Mouse (Mus musculus): ENCODE measurements at regions not wholly inside any gene's neighbourhood (a gene's known extent, or its start where the extent isn't known, plus 50 kb on each side); places are given as distances from the start of the nearest gene placed in this dataset.
"Not testable (repeated sequence)": the region's sequence is repeated elsewhere in the genome, so short reads cannot be mapped to it uniquely, and the experiment has no call there.

GRCm38 (mm10) chr4:89527326-89527725 lies 151.9 kb upstream of the Dmrta1 start:
- Histone ChIP-seq H3K9ac (ENCODE audit: low read depth, low read length) (no peak overlapping the region), H3K4me2 (ENCODE audit: low read depth, low read length) (no peak overlapping the region), H3K27me3 (replicated peaks; ENCODE audit: control insufficient read depth, insufficient read depth, low read length) (peaks cover 16% of the 10 kb centered on the region), H3K4me1 (ENCODE audit: control insufficient read depth, insufficient read depth, low read length) (no peaks in the 10 kb centered on the region), H3K27ac (ENCODE audit: low read length) (no peak overlapping the region), H3K4me3 (ENCODE audit: low read length) (no peak overlapping the region), H3K36me3 (ENCODE audit: control insufficient read depth, insufficient read depth, low read length) (no peaks in the 10 kb centered on the region), H3K9me3 (ENCODE audit: control insufficient read depth, low read length) (no peaks in the 10 kb centered on the region)
- no peak for ATAC-seq
- 72% methylated on average over 7 of the region's 7 CpGs for WGBS

DNA sequence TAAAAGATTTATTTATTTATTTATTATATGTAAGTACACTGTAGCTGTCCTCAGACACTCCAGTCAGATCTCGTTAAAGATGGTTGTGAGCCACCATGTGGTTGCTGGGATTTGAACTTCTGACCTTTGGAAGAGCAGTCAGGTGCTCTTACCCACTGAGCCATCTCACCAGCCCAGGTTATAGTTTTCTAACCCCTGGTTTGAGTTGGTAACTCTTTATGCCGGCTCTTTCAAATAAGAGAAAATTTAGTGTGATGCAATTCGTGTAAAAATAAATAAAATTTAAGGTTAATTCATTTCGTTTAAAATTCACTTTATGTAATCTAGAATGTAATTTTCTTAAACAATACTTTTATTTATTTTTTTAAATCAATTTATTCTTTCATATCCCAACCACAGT lies 153.7 kb upstream of the Dmrta1 start:
- not testable (repeated sequence) for H3K9me3 ChIP-seq (ENCODE audit: control insufficient read depth, low read length); H3K4me2 ChIP-seq (ENCODE audit: low read depth, low read length); H3K4me3 ChIP-seq (ENCODE audit: low read length); ATAC-seq; H3K4me1 ChIP-seq (ENCODE audit: control insufficient read depth, insufficient read depth, low read length); H3K9ac ChIP-seq (ENCODE audit: low read depth, low read length); H3K27ac ChIP-seq (ENCODE audit: low read length); H3K36me3 ChIP-seq (ENCODE audit: control insufficient read depth, insufficient read depth, low read length)
- H3K27me3 ChIP-seq (replicated peaks; ENCODE audit: control insufficient read depth, insufficient read depth, low read length) = peaks cover 19% of the 10 kb centered on the region
- 61% methylated on average over 4 of the region's 4 CpGs for WGBS

DNA sequence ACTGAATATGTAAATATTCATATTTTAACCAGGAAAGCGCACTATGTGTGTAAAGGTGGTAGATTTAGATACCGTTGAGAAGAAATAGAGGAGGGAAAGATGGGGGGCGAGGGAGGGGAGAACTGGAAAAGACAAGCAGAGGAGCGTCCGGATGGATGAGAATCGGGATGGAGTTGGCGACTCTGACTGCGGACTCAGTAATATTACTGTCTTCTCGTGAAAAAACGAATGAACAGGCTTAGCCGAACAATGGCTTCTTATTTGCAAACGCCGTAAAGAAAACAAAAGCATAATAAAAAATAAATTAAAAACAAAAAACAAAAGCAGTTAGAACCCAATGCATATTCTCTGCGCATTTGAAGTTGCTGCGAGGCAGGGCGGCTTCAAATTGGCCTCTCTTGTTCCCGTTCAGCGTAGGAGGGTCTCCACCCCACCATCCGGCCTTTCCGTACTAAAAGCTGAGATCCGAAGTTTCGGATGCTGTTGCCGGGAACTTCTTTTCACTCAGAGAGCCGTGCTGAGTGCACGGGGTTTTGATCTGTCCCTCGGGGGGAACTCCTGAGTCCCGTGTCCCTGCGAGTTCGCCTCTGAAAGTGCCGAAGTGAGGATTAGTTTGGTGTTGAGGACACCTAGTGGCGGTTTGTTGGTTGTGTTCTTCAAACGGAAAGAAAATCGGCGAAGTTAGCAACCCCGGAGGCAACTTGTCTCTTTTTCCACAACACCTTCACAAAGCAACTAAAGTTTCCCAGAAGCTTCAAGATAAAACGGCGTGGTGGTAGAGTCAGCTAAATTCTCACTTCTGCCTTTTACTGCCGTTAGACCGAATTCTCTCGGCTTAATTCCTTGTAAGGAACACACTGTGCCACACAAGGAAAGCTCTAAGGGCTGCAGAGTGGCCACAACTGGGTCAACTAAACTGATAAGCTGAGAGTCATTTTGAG lies 154.7 kb upstream of the Dmrta1 start:
- Histone ChIP-seq H3K4me3 (ENCODE audit: low read length) (peak overlapping the region; percentile 54), H3K4me1 (ENCODE audit: control insufficient read depth, insufficient read depth, low read length) (no peaks in the 10 kb centered on the region), H3K9ac (ENCODE audit: low read depth, low read length) (peak overlapping the region; percentile 64), H3K27ac (ENCODE audit: low read length) (no peak overlapping the region), H3K4me2 (ENCODE audit: low read depth, low read length) (peak overlapping the region; percentile 80), H3K27me3 (replicated peaks; ENCODE audit: control insufficient read depth, insufficient read depth, low read length) (peaks cover 19% of the 10 kb centered on the region), H3K36me3 (ENCODE audit: control insufficient read depth, insufficient read depth, low read length) (no peaks in the 10 kb centered on the region), H3K9me3 (ENCODE audit: control insufficient read depth, low read length) (no peaks in the 10 kb centered on the region)
- WGBS = 2% methylated on average over 40 of the region's 40 CpGs
- ATAC-seq = peak; percentile 76

- WGBS = 8% methylated on average over 10 of the region's 10 CpGs
- H3K9ac ChIP-seq (ENCODE audit: low read depth, low read length) = no peak overlapping the region
- H3K27ac ChIP-seq (ENCODE audit: low read length) = no peak overlapping the region
- ATAC-seq = peak; percentile 78
- no peaks in the 10 kb centered on the region for H3K4me1 ChIP-seq (ENCODE audit: control insufficient read depth, insufficient read depth, low read length)
- peak overlapping the region; percentile 54; the same call in 1 of the 2 replicates for H3K4me3 ChIP-seq (ENCODE audit: low read length)
- no peaks in the 10 kb centered on the region for H3K36me3 ChIP-seq (ENCODE audit: control insufficient read depth, insufficient read depth, low read length)
- H3K4me2 ChIP-seq (ENCODE audit: low read depth, low read length) = peak overlapping the region; percentile 80
- peaks cover 19% of the 10 kb centered on the region for H3K27me3 ChIP-seq (replicated peaks; ENCODE audit: control insufficient read depth, insufficient read depth, low read length)
- H3K9me3 ChIP-seq (ENCODE audit: control insufficient read depth, low read length) = no peaks in the 10 kb centered on the region
These were observed 155.6 kb upstream of the Dmrta1 start for GRCm38 (mm10) chr4:89523423-89524259.

DNA sequence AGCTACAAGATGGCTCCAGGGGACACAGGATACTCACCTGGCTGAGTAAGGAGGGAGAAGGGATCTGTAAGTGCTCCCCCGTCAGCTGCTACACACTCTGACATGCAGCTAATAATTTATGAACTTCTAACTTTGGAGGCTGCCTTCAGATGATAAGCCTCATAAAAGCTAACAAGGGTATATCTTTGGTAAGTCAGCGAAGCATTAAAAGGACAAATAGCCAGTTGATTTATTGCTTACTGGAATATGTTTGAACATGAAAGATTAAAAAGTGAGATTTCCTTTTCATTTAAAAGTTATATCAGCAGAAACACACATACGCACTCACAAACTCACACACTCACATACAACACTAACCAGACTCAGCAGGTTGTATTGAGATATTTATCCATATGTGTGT lies 161.2 kb upstream of the Dmrta1 start:
- Histone ChIP-seq H3K36me3 (ENCODE audit: control insufficient read depth, insufficient read depth, low read length) (no peaks in the 10 kb centered on the region), H3K4me3 (ENCODE audit: low read length) (no peak overlapping the region), H3K9ac (ENCODE audit: low read depth, low read length) (no peak overlapping the region), H3K9me3 (ENCODE audit: control insufficient read depth, low read length) (no peaks in the 10 kb centered on the region), H3K4me2 (ENCODE audit: low read depth, low read length) (no peak overlapping the region), H3K4me1 (ENCODE audit: control insufficient read depth, insufficient read depth, low read length) (no peaks in the 10 kb centered on the region), H3K27ac (ENCODE audit: low read length) (no peak overlapping the region), H3K27me3 (replicated peaks; ENCODE audit: control insufficient read depth, insufficient read depth, low read length) (peaks cover 5% of the 10 kb centered on the region; the same call in 1 of the 2 replicates)
- ATAC-seq = no peak
- 51% methylated on average over 3 of the region's 3 CpGs for WGBS

- 30% methylated on average over 7 of the region's 7 CpGs for WGBS
- H3K9ac ChIP-seq (ENCODE audit: low read depth, low read length) = no peak overlapping the region
- no peak overlapping the region for H3K27ac ChIP-seq (ENCODE audit: low read length)
- H3K9me3 ChIP-seq (ENCODE audit: control insufficient read depth, low read length) = no peaks in the 10 kb centered on the region
- no peaks in the 10 kb centered on the region for H3K36me3 ChIP-seq (ENCODE audit: control insufficient read depth, insufficient read depth, low read length)
- H3K4me2 ChIP-seq (ENCODE audit: low read depth, low read length) = no peak overlapping the region
- H3K4me1 ChIP-seq (ENCODE audit: control insufficient read depth, insufficient read depth, low read length) = no peaks in the 10 kb centered on the region
- H3K4me3 ChIP-seq (ENCODE audit: low read length) = no peak overlapping the region
- H3K27me3 ChIP-seq (replicated peaks; ENCODE audit: control insufficient read depth, insufficient read depth, low read length) = no peaks in the 10 kb centered on the region; the same call in 1 of the 2 replicates
- ATAC-seq = no peak
These were observed 163.3 kb upstream of the Dmrta1 start for GRCm38 (mm10) chr4:89515823-89516411.

- no peak for ATAC-seq
- no peak overlapping the region for H3K4me3 ChIP-seq (ENCODE audit: low read length)
- no peaks in the 10 kb centered on the region for H3K36me3 ChIP-seq (ENCODE audit: control insufficient read depth, insufficient read depth, low read length)
- no peak overlapping the region for H3K4me2 ChIP-seq (ENCODE audit: low read depth, low read length)
- no peak overlapping the region for H3K9ac ChIP-seq (ENCODE audit: low read depth, low read length)
- H3K4me1 ChIP-seq (ENCODE audit: control insufficient read depth, insufficient read depth, low read length) = no peaks in the 10 kb centered on the region
- no peaks in the 10 kb centered on the region for H3K9me3 ChIP-seq (ENCODE audit: control insufficient read depth, low read length)
- no peaks in the 10 kb centered on the region; the same call in 1 of the 2 replicates for H3K27me3 ChIP-seq (replicated peaks; ENCODE audit: control insufficient read depth, insufficient read depth, low read length)
- H3K27ac ChIP-seq (ENCODE audit: low read length) = no peak overlapping the region
- 82% methylated on average over 7 of the region's 7 CpGs for WGBS
These were observed 164.3 kb upstream of the Dmrta1 start for GRCm38 (mm10) chr4:89514981-89515380.

- Histone ChIP-seq H3K4me2 (ENCODE audit: low read depth, low read length) (no peak overlapping the region), H3K4me1 (ENCODE audit: control insufficient read depth, insufficient read depth, low read length) (no peaks in the 10 kb centered on the region), H3K9me3 (ENCODE audit: control insufficient read depth, low read length) (no peaks in the 10 kb centered on the region), H3K27me3 (replicated peaks; ENCODE audit: control insufficient read depth, insufficient read depth, low read length) (0 out of 2 replicates have a peak, but pooled peaks cover 2% of the 10 kb centered on the region), H3K9ac (ENCODE audit: low read depth, low read length) (no peak overlapping the region), H3K4me3 (ENCODE audit: low read length) (no peak overlapping the region), H3K36me3 (ENCODE audit: control insufficient read depth, insufficient read depth, low read length) (no peaks in the 10 kb centered on the region), H3K27ac (ENCODE audit: low read length) (no peak overlapping the region)
- 84% methylated on average over 5 of the region's 5 CpGs for WGBS
- ATAC-seq = no peak
These were observed 168.6 kb upstream of the Dmrta1 start for GRCm38 (mm10) chr4:89510593-89510992.
